Mouse (Mus musculus) forebrain, postnatal 0 days (tissue): ENCODE results near the gene Cdk17. TPM values are rescaled to one million over a fixed set of nuclear protein-coding genes. Genes with fewer than 3 reads are reported as not detected.

Source experiments
- ATAC-seq: fragments of 200-750 bp; cut with Nextera tagmentation; 2 replicates; pipeline ENCODE4 v1.8.0; 2017; ENCODE audit warnings: mild to moderate bottlenecking, moderate library complexity
- DNase-seq: peaks from one replicate; pipeline ENCODE4 v3.0.0-alpha.2; 2015
- H3K27ac ChIP-seq: fragments of 300-500 bp; sonication (generic); 2 replicates; pipeline ENCODE4 v1.5.1; 2014; ENCODE audit warnings: low read depth, mild to moderate bottlenecking, antibody characterized with exemption, low read length, moderate library complexity, mixed read lengths
- H3K27me3 ChIP-seq: fragments of 300-500 bp; sonication (generic); 2 replicates; pipeline ENCODE4 v1.6.1; 2014; ENCODE audit warnings: mild to moderate bottlenecking, low read length, mixed read lengths; ENCODE audit not compliant: insufficient read depth
- H3K36me3 ChIP-seq: fragments of 300-500 bp; sonication (generic); 2 replicates; pipeline ENCODE4 v1.6.1; 2014; ENCODE audit warnings: mild to moderate bottlenecking, moderate library complexity; ENCODE audit not compliant: insufficient read depth
- H3K4me1 ChIP-seq: fragments of 300-500 bp; sonication (generic); 2 replicates; pipeline ENCODE4 v1.6.1; 2014; ENCODE audit warnings: antibody characterized with exemption; ENCODE audit not compliant: insufficient read depth
- H3K4me2 ChIP-seq: fragments of 300-500 bp; sonication (generic); 2 replicates; pipeline ENCODE4 v1.6.1; 2014; ENCODE audit warnings: low read depth, mild to moderate bottlenecking, moderate library complexity
- H3K4me3 ChIP-seq: fragments of 300-500 bp; sonication (generic); 2 replicates; pipeline ENCODE4 v1.5.1; 2014; ENCODE audit warnings: low read depth, low read length, mixed read lengths
- H3K9ac ChIP-seq: fragments of 300-500 bp; sonication (generic); 2 replicates; pipeline ENCODE4 v1.6.1; 2014; ENCODE audit warnings: mild to moderate bottlenecking
- H3K9me3 ChIP-seq: fragments of 300-500 bp; sonication (generic); 2 replicates; pipeline ENCODE4 v1.6.1; 2016; ENCODE audit warnings: low read length
- CTCF ChIP-seq: sonication (generic); IDR thresholded peaks from 2 replicates; pipeline ENCODE4 v1.5.1; 2016; ENCODE audit warnings: antibody characterized with exemption, control low read depth, low read depth
- WGBS: fragments of 180-500 bp; shearing (Covaris S2); extraction: QIAGEN DNeasy Blood & Tissue Kit; methylation state at CpG from one replicate; pipeline ENCODE4 v1.1.7; 2014; 5-methylcytosine and 5-hydroxymethylcytosine counted together
- polyA plus RNA-seq: library from polyadenylated mRNA; unstranded; fragments of >200 nt; fragmentation: Nextera tagmentation; extraction: Ambion mirVana; gene quantifications from 2 replicates; pipeline ENCODE4 v1.2.1, GENCODE M21; 2015
- total RNA-seq: library from RNA; depleted of rRNA; stranded (reverse); fragments of >200 nt; gene quantifications from 2 replicates; pipeline ENCODE4 v1.2.3, GENCODE M21; 2014

Cdk17 gene
- total and polyA plus RNA-seq, 2 experiments from 2014 or later, result 46.8 to 149 TPM

GRCm38 (mm10) chr10:93188440-93188999, 27.8 kb downstream of the Cdk17 start:
- no peak overlapping the region for H3K4me3 ChIP-seq
- no peak for ATAC-seq

GRCm38 (mm10) chr10:93190475-93191262, 30.0 kb downstream of the Cdk17 start:
- DNase-seq (no peak), ATAC-seq (no peak)
- Histone ChIP-seq H3K4me2 (no peak overlapping the region), H3K9me3 (no peaks in the 10 kb centered on the region), H3K4me3 (no peak overlapping the region), H3K27me3 (no peaks in the 10 kb centered on the region), H3K27ac (no peak overlapping the region), H3K4me1 (0 out of 2 replicates have a peak, but pooled peaks cover 4% of the 10 kb centered on the region), H3K36me3 (no peaks in the 10 kb centered on the region), H3K9ac (no peak overlapping the region)
- no peak for TF ChIP-seq CTCF
- WGBS, result 85% methylated on average over 8 of the region's 8 CpGs

More at GRCm38 (mm10) chr10:93188440-93188999, 27.8 kb downstream of the Cdk17 start:
- Histone ChIP-seq H3K36me3 (no peaks in the 10 kb centered on the region), H3K27ac (no peak overlapping the region), H3K4me1 (no peaks in the 10 kb centered on the region), H3K4me2 (no peak overlapping the region), H3K9ac (no peak overlapping the region), H3K9me3 (no peaks in the 10 kb centered on the region), H3K27me3 (no peaks in the 10 kb centered on the region)
- 66% methylated on average over 10 of the region's 10 CpGs for WGBS
- DNase-seq, result no peak
- no peak for TF ChIP-seq CTCF

GRCm38 (mm10) chr10:93197092-93197491, 36.4 kb downstream of the Cdk17 start:
- H3K27ac ChIP-seq, result no peak overlapping the region
- 0 out of 2 replicates have a peak, but pooled peaks cover 4% of the 10 kb centered on the region for H3K4me1 ChIP-seq
- no peak overlapping the region for H3K4me3 ChIP-seq
- 0 out of 2 replicates have a peak, but pooled peaks cover 4% of the 10 kb centered on the region for H3K36me3 ChIP-seq
- no peak overlapping the region for H3K9ac ChIP-seq
- no peak for TF ChIP-seq CTCF
- H3K4me2 ChIP-seq, result no peak overlapping the region
- H3K9me3 ChIP-seq, result no peaks in the 10 kb centered on the region
- H3K27me3 ChIP-seq, result no peaks in the 10 kb centered on the region
- WGBS, result 81% methylated on average over 6 of the region's 6 CpGs
- ATAC-seq (no peak), DNase-seq (no peak)

- no peak for DNase-seq
- ATAC-seq, result no peak
- H3K36me3 ChIP-seq, result 0 out of 2 replicates have a peak, but pooled peaks cover 4% of the 10 kb centered on the region
- no peak overlapping the region for H3K4me2 ChIP-seq
- H3K9ac ChIP-seq, result no peak overlapping the region
- 0 out of 2 replicates have a peak, but pooled peaks cover 4% of the 10 kb centered on the region for H3K4me1 ChIP-seq
- H3K9me3 ChIP-seq, result no peaks in the 10 kb centered on the region
- no peak overlapping the region for H3K4me3 ChIP-seq
- no peak overlapping the region for H3K27ac ChIP-seq
- H3K27me3 ChIP-seq, result no peaks in the 10 kb centered on the region
- 94% methylated on average over 3 of the region's 3 CpGs for WGBS
- TF ChIP-seq CTCF, result no peak
Observed at GRCm38 (mm10) chr10:93198958-93199357, 38.3 kb downstream of the Cdk17 start.

GRCm38 (mm10) chr10:93201846-93202458, 41.3 kb downstream of the Cdk17 start:
- 76% methylated on average over 6 of the region's 6 CpGs for WGBS
- no peak for TF ChIP-seq CTCF
- no peak overlapping the region for H3K9ac ChIP-seq

GRCm38 (mm10) chr10:93205287-93205956, 44.7 kb downstream of the Cdk17 start:
- no peak overlapping the region for H3K4me3 ChIP-seq
- H3K9me3 ChIP-seq, result no peaks in the 10 kb centered on the region
- H3K27ac ChIP-seq, result no peak overlapping the region
- no peak for TF ChIP-seq CTCF
- WGBS, result 76% methylated on average over 4 of the region's 4 CpGs
- H3K4me1 ChIP-seq, result no peaks in the 10 kb centered on the region
- DNase-seq, result no peak
- no peaks in the 10 kb centered on the region for H3K27me3 ChIP-seq
- H3K4me2 ChIP-seq, result no peak overlapping the region
- 0 out of 2 replicates have a peak, but pooled peaks cover 4% of the 10 kb centered on the region for H3K36me3 ChIP-seq
- H3K9ac ChIP-seq, result no peak overlapping the region
- no peak for ATAC-seq

More at GRCm38 (mm10) chr10:93201846-93202458, 41.3 kb downstream of the Cdk17 start:
- no peak overlapping the region for H3K4me3 ChIP-seq
- H3K27ac ChIP-seq, result no peak overlapping the region
- H3K9me3 ChIP-seq, result no peaks in the 10 kb centered on the region
- no peaks in the 10 kb centered on the region for H3K27me3 ChIP-seq
- H3K36me3 ChIP-seq, result 0 out of 2 replicates have a peak, but pooled peaks cover 4% of the 10 kb centered on the region
- ATAC-seq, result no peak
- no peak for DNase-seq
- H3K4me2 ChIP-seq, result no peak overlapping the region
- H3K4me1 ChIP-seq, result no peaks in the 10 kb centered on the region
